Mouse (Mus musculus) G1E (cell line): ENCODE results near the gene Cobll1. TPM values are rescaled to one million over a fixed set of nuclear protein-coding genes. Genes with fewer than 3 reads are reported as not detected.

Source experiments
- ATAC-seq: 2 replicates; pipeline ENCODE4 v1.8.0; 2016; ENCODE audit warnings: mild to moderate bottlenecking; ENCODE audit not compliant: insufficient number of reproducible peaks, poor library complexity, low FRiP score, severe bottlenecking; ENCODE audit errors: extremely low read depth
- DNase-seq: peaks from one replicate; pipeline ENCODE4 v3.0.0; 2012; ENCODE audit warnings: low spot score
- H3K27me3 ChIP-seq: 2 replicates; pipeline ENCODE4 v1.6.1; 2012; ENCODE audit warnings: mild to moderate bottlenecking, low read length, inconsistent platforms; ENCODE audit not compliant: insufficient read depth
- H3K36me3 ChIP-seq: replicated peaks from 2 replicates; pipeline ENCODE3; 2012; ENCODE audit warnings: mild to moderate bottlenecking, inconsistent platforms
- H3K4me1 ChIP-seq: 2 replicates; pipeline ENCODE4 v1.6.1; 2012; ENCODE audit warnings: low read depth, low read length, inconsistent platforms, mixed read lengths; ENCODE audit not compliant: insufficient read depth
- H3K4me3 ChIP-seq: 2 replicates; pipeline ENCODE4 v1.5.1; 2012; ENCODE audit warnings: low read depth, mild to moderate bottlenecking, inconsistent platforms, low read length, moderate library complexity, mixed read lengths
- H3K9me3 ChIP-seq: replicated peaks from 2 replicates; pipeline ENCODE4 v1.6.1; 2012; ENCODE audit warnings: inconsistent platforms
- CTCF ChIP-seq: IDR thresholded peaks from 2 replicates; pipeline ENCODE4 v1.5.1; 2012; ENCODE audit warnings: low read depth, low read length, inconsistent platforms, mixed read lengths
- GATA1 ChIP-seq: IDR thresholded peaks from 2 replicates; pipeline ENCODE4 v1.6.1; 2012; ENCODE audit warnings: borderline replicate concordance, low read length, inconsistent platforms, mixed read lengths
- GATA2 ChIP-seq: IDR thresholded peaks from 2 replicates; pipeline ENCODE4 v1.6.1; 2012; ENCODE audit warnings: low read depth, low read length, inconsistent platforms, borderline replicate concordance
- POLR2AphosphoS5 ChIP-seq: IDR thresholded peaks from 2 replicates; pipeline ENCODE4 v1.6.1; 2012; ENCODE audit warnings: low read depth, low read length, inconsistent platforms; ENCODE audit not compliant: insufficient replicate concordance
- TAL1 ChIP-seq: conservative IDR thresholded peaks from 2 replicates; pipeline ENCODE4 v1.6.1; 2012; ENCODE audit warnings: low read depth, low read length, inconsistent platforms, mixed read lengths
- polyA plus RNA-seq: library from polyadenylated mRNA; stranded (reverse); fragments of >175 nt; gene quantifications from 2 replicates; pipeline ENCODE4 v1.2.3, GENCODE M21; 2012
- total RNA-seq, 2 experiments: library from RNA; stranded (forward) in 1 of 2; stranded (reverse) in 1 of 2; fragments of 200-1000 nt in 1 of 2; fragments of >200 nt in 1 of 2; fragmentation: Nextera tagmentation in 1 of 2; gene quantifications; 2 replicates each; pipeline ENCODE4 v1.2.3; 2014 to 2017

Gene Cobll1
- total and polyA plus RNA-seq, 3 experiments = 0.11 to 1.9 TPM; not detected in 1

DNA sequence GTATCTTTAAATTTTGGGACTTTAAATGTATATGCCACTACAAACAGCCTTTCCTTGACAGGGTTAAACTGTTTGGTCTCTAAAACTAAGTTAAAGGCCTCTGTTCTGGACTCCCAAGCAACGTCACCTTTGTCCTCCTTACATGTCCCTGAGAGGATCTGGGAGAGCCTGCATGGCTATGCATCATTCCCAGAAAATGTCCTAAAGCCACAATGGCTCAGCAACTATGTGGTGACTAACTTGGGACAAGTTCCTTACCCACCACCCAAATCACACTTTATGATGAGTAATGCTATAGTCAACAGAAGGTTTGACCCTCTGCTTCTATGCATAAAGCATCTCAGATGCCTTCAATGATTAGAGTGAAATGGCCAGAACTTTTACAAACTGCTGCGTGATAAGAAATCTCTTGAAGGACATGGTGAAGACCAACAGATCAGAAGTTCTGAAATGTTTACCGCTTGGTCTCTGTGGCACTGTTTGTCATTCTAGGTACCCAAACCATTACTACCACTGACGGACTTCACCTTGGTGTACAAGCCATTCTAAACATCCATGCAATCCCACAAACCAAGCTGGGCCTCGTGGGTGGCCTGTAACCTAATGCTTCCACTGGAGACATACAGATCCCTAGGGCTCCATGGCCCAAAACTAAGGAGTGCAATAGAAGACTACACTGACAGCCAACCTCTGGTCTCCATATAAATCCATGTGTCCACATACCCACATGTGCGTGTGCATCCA is 11.9 kb downstream of the Cobll1 start:
- ATAC-seq (no peak), DNase-seq (no peak)
- Histone ChIP-seq H3K9me3 (peaks cover 25% of the 10 kb centered on the region), H3K36me3 (no peaks in the 10 kb centered on the region), H3K4me1 (no peaks in the 10 kb centered on the region), H3K4me3 (no peak overlapping the region), H3K27me3 (no peaks in the 10 kb centered on the region)
- no peak for TF ChIP-seq TAL1
- no peak for TF ChIP-seq GATA1
- TF ChIP-seq POLR2AphosphoS5 = no peak
- no peak for TF ChIP-seq CTCF
- TF ChIP-seq GATA2 = no peak

DNA sequence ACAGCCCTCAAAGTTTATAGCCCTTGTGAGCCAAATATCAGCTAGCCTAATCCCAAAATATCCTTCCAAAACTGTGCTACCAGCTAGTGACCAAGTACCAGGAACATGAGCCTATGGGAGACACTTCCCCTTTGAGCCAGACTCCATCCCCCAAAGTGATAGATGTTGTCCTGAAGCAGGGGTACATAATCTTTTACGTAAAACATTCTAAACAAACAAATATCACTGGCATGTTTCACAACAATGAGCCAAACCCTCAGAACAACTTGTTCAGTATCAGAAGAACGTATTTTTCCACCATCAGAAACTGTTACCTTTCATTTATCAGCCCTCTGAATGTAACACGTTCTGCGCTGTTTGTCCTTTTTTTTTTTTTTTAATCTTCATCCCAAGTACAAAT is 12.7 kb downstream of the Cobll1 start:
- ATAC-seq (no peak), DNase-seq (no peak)
- Histone ChIP-seq H3K4me1 (no peaks in the 10 kb centered on the region), H3K4me3 (no peak overlapping the region), H3K36me3 (no peaks in the 10 kb centered on the region), H3K27me3 (no peaks in the 10 kb centered on the region), H3K9me3 (peaks cover 32% of the 10 kb centered on the region)
- TF ChIP-seq GATA1 = no peak
- no peak for TF ChIP-seq GATA2
- TF ChIP-seq CTCF = no peak
- no peak for TF ChIP-seq TAL1
- no peak for TF ChIP-seq POLR2AphosphoS5

DNA sequence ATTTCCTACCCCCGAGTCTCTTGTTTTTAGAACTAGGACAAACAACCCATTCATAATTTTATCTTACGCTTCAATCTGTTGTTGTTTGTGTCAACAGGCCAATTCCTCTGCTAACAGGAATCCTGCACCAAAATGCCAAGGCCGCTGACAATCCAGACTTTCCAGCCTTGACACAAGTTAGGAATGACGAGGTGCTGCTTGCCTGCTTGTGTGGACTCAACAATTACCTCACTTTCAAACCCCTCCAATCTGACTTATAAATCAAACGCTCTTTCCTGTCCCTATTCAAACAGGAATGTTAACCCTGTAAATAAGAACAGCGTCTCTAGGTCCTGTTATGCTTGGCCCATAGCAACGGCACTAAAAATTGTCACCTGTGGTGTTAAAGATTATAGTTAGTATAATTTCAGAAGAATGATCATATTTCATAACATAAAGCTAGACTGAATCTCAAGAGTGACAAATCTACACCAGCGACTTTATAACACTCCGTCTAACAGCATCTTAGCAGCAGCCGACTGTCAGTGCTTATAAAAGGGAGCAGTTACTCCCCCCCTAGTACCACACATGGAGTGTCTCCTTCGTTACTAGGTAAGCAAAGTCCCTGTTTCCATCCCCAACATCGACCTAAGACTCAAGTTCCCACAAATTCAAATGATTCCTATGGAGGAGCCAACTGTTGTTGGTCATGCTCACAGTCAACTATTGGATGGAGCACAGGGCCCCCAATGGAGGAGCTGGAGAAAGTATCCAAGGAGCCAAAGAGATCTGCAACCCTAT is 15.1 kb downstream of the Cobll1 start:
- no peak for DNase-seq
- ATAC-seq = no peak
- TF ChIP-seq CTCF (no peak), GATA1 (no peak), GATA2 (no peak), POLR2AphosphoS5 (no peak), TAL1 (no peak)
- Histone ChIP-seq H3K4me1 (no peaks in the 10 kb centered on the region), H3K36me3 (no peaks in the 10 kb centered on the region), H3K27me3 (no peaks in the 10 kb centered on the region), H3K9me3 (peaks cover 34% of the 10 kb centered on the region), H3K4me3 (no peak overlapping the region)

DNA sequence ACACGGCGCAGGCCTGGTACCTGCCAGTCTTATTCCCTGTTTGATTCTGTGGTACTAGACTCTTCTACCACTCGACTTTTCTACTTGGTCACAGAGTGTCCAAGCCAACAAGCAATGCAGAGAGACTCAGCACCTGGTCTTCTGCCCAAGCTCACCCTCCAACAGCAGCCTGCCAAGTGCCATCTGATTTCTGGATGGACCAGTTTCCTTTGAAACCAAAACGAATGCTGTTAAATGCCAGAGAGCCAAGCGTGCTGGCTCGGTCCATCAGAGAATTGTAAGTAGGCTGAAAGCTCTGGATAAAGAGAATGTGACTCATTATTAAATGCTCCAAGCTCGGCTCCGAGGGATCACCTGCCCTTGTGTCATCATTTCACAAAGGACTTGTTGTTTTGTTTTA is 16.2 kb downstream of the Cobll1 start:
- Histone ChIP-seq H3K9me3 (peaks cover 32% of the 10 kb centered on the region), H3K4me3 (no peak overlapping the region), H3K36me3 (no peaks in the 10 kb centered on the region), H3K27me3 (no peaks in the 10 kb centered on the region), H3K4me1 (no peaks in the 10 kb centered on the region)
- TF ChIP-seq GATA2 (no peak), TAL1 (no peak), CTCF (no peak), GATA1 (no peak), POLR2AphosphoS5 (no peak)
- DNase-seq (no peak), ATAC-seq (no peak)

DNA sequence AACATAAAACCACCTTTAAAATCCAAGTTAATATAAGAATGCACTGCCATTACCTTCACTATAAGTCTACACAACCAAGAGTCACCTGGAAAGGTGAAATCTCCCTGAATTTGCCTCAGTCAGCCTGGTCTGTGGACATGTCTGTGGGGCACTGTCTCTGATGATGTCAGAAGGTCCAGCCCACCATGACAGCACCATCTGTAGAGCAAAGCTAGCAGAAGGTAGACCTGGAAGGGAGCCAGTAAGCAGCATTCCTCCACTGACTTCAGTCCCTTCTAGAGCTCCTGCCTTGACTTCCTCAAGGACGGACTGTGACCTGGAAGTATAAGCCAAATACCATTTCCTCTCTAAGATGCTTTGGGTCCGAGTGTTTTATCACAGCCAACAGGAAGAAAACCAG is 17.6 kb downstream of the Cobll1 start:
- Histone ChIP-seq H3K4me3 (no peak overlapping the region), H3K36me3 (no peaks in the 10 kb centered on the region), H3K27me3 (no peaks in the 10 kb centered on the region), H3K4me1 (no peaks in the 10 kb centered on the region), H3K9me3 (peaks cover 27% of the 10 kb centered on the region)
- TF ChIP-seq GATA2 (no peak), CTCF (no peak), POLR2AphosphoS5 (no peak), TAL1 (no peak), GATA1 (no peak)
- DNase-seq = no peak
- ATAC-seq = no peak

DNA sequence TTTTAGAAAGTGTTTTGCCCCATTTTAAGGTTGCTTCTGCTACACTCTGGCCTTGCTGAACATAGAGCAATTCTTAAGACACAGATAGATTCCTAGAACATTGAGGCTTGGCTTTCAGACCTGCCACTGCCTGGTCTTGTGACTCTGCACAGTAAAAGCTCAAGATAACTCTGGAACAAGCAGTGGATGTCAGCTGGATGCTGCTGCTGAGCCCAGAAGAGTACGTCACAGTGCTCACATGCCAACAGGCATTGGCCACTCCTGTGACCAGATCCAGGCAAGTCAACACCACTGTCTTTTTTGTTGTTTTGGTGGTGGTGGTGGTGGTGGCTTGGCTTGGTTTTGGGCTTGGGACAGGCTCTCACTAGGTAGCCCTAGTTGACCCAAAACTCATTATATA is 18.6 kb downstream of the Cobll1 start:
- DNase-seq (no peak), ATAC-seq (no peak)
- Histone ChIP-seq H3K4me3 (no peak overlapping the region), H3K27me3 (no peaks in the 10 kb centered on the region), H3K9me3 (peaks cover 27% of the 10 kb centered on the region), H3K36me3 (no peaks in the 10 kb centered on the region), H3K4me1 (no peaks in the 10 kb centered on the region)
- TF ChIP-seq CTCF (no peak), POLR2AphosphoS5 (no peak), GATA1 (no peak), GATA2 (no peak), TAL1 (no peak)
